Mouse (Mus musculus) liver, embryonic 13.5 days (tissue): ENCODE results near the gene 4930469K13Rik. TPM values are rescaled to one million over a fixed set of nuclear protein-coding genes. Genes with fewer than 3 reads are reported as not detected.

ENCODE experiments used
- ATAC-seq: fragments of 200-750 bp; cut with Nextera tagmentation; 2 replicates; pipeline ENCODE4 v1.8.0; 2017; ENCODE audit warnings: low read depth, mild to moderate bottlenecking, moderate number of reproducible peaks, moderate library complexity
- DNase-seq: peaks from one replicate; pipeline ENCODE4 v3.0.0; 2022
- H3K27ac ChIP-seq: fragments of 300-500 bp; sonication (generic); 2 replicates; pipeline ENCODE4 v1.5.1; 2015; ENCODE audit warnings: moderate library complexity, mild to moderate bottlenecking, inconsistent platforms
- H3K27me3 ChIP-seq: fragments of 300-500 bp; sonication (generic); 2 replicates; pipeline ENCODE4 v1.6.1; 2015; ENCODE audit warnings: mild to moderate bottlenecking, inconsistent platforms
- H3K36me3 ChIP-seq: fragments of 300-500 bp; sonication (generic); 2 replicates; pipeline ENCODE4 v1.6.1; 2015; ENCODE audit warnings: mild to moderate bottlenecking, inconsistent platforms
- H3K4me1 ChIP-seq: fragments of 300-500 bp; sonication (generic); replicated peaks from 2 replicates; pipeline ENCODE4 v1.6.1; 2015; ENCODE audit warnings: inconsistent platforms
- H3K4me2 ChIP-seq: fragments of 300-500 bp; sonication (generic); 2 replicates; pipeline ENCODE4 v1.6.1; 2015; ENCODE audit warnings: inconsistent platforms, mild to moderate bottlenecking, moderate library complexity
- H3K4me3 ChIP-seq: fragments of 300-500 bp; sonication (generic); replicated peaks from 2 replicates; pipeline ENCODE4 v1.5.1; 2015; ENCODE audit warnings: mild to moderate bottlenecking, inconsistent platforms
- H3K9ac ChIP-seq: fragments of 300-500 bp; sonication (generic); 2 replicates; pipeline ENCODE4 v1.6.1; 2015; ENCODE audit warnings: mild to moderate bottlenecking, inconsistent platforms
- H3K9me3 ChIP-seq: fragments of 300-500 bp; sonication (generic); replicated peaks from 2 replicates; pipeline ENCODE4 v1.6.1; 2016; ENCODE audit warnings: inconsistent platforms
- whole genome bisulfite sequencing: fragments of 180-500 bp; shearing (Covaris S2); methylation state at CpG from one replicate; pipeline ENCODE4 v1.1.7; 2015; ENCODE audit not compliant: insufficient replicate concordance; 5-methylcytosine and 5-hydroxymethylcytosine counted together
- polyA plus RNA-seq: library from polyadenylated mRNA; unstranded; fragments of >200 nt; fragmentation: Nextera tagmentation; extraction: Ambion mirVana; gene quantifications from 2 replicates; pipeline ENCODE4 v1.2.1, GENCODE M21; 2015

The 4930469K13Rik gene
- polyA plus RNA-seq, 1 experiment from 2014 or later = not detected

DNA sequence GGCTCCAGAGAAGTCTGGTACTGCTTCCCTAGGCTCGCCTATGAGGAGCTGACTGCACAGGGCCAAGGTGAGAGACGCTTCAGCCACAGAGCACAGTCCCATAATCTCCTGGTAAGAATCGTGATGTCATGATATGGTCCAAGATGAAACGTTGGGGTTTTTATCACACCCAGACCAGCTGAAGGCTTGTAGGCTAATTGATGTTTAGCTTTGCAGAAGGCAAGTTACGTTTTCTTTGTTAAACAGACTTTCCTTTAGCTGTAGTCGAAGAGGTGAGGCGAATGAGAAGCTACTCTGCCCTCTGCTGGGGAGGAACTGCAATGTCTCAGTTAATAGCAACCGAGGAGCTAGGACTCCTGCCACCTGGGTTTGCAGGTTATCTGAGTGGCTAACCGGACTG is 89.7 kb downstream of the 4930469K13Rik start:
- ATAC-seq (peak; percentile 63), DNase-seq (peak; percentile 46)
- no peaks in the 10 kb centered on the region for H3K9me3 ChIP-seq
- H3K4me1 ChIP-seq = peaks cover 15% of the 10 kb centered on the region
- no peaks in the 10 kb centered on the region for H3K36me3 ChIP-seq
- H3K4me2 ChIP-seq = peak overlapping the region; percentile 63
- no peaks in the 10 kb centered on the region for H3K27me3 ChIP-seq
- peak overlapping the region; percentile 21 for H3K4me3 ChIP-seq
- H3K9ac ChIP-seq = peak overlapping the region; percentile 46
- WGBS = 8% methylated on average over 9 of the region's 9 CpGs
- H3K27ac ChIP-seq = peak overlapping the region; percentile 68

- Histone ChIP-seq H3K4me2 (peak overlapping the region; percentile 63), H3K4me1 (peaks cover 15% of the 10 kb centered on the region), H3K9me3 (no peaks in the 10 kb centered on the region), H3K27me3 (no peaks in the 10 kb centered on the region), H3K36me3 (no peaks in the 10 kb centered on the region), H3K9ac (peak overlapping the region; percentile 46), H3K27ac (peak overlapping the region; percentile 68), H3K4me3 (peak overlapping the region; percentile 21)
- DNase-seq (peak; percentile 16), ATAC-seq (peak; percentile 52)
- WGBS = 13% methylated on average over 11 of the region's 11 CpGs
These were observed 90.1 kb downstream of the 4930469K13Rik start for GRCm38 (mm10) chr11:34008214-34008613.

- peaks cover 15% of the 10 kb centered on the region for H3K4me1 ChIP-seq
- no peak overlapping the region for H3K27ac ChIP-seq
- 51% methylated on average over 2 of the region's 2 CpGs for WGBS
- no peak for ATAC-seq
- H3K36me3 ChIP-seq = no peaks in the 10 kb centered on the region
- no peak for DNase-seq
- no peaks in the 10 kb centered on the region for H3K9me3 ChIP-seq
- H3K27me3 ChIP-seq = no peaks in the 10 kb centered on the region
- H3K4me3 ChIP-seq = no peak overlapping the region
- H3K4me2 ChIP-seq = peak overlapping the region; percentile 63
- H3K9ac ChIP-seq = no peak overlapping the region
These were observed 90.7 kb downstream of the 4930469K13Rik start for GRCm38 (mm10) chr11:34007616-34008015.

GRCm38 (mm10) chr11:34002593-34002965 is 95.8 kb downstream of the 4930469K13Rik start:
- DNase-seq (no peak), ATAC-seq (no peak)
- Histone ChIP-seq H3K9me3 (no peaks in the 10 kb centered on the region), H3K27me3 (no peaks in the 10 kb centered on the region), H3K36me3 (no peaks in the 10 kb centered on the region), H3K4me2 (no peak overlapping the region), H3K9ac (no peak overlapping the region), H3K4me3 (no peak overlapping the region), H3K27ac (no peak overlapping the region), H3K4me1 (no peaks in the 10 kb centered on the region)
- WGBS = 56% methylated on average over 5 of the region's 5 CpGs

GRCm38 (mm10) chr11:34001938-34002592 is 96.3 kb downstream of the 4930469K13Rik start:
- WGBS = 2% methylated on average over 5 of the region's 5 CpGs
- no peak overlapping the region for H3K9ac ChIP-seq
- H3K27ac ChIP-seq = no peak overlapping the region
- H3K4me1 ChIP-seq = no peaks in the 10 kb centered on the region
- no peaks in the 10 kb centered on the region for H3K9me3 ChIP-seq
- no peak for DNase-seq
- no peak overlapping the region for H3K4me3 ChIP-seq
- H3K27me3 ChIP-seq = no peaks in the 10 kb centered on the region
- H3K4me2 ChIP-seq = no peak overlapping the region
- no peak for ATAC-seq
- H3K36me3 ChIP-seq = no peaks in the 10 kb centered on the region

- Histone ChIP-seq H3K27ac (no peak overlapping the region), H3K4me2 (no peak overlapping the region), H3K4me3 (no peak overlapping the region), H3K9ac (no peak overlapping the region), H3K27me3 (no peaks in the 10 kb centered on the region), H3K4me1 (no peaks in the 10 kb centered on the region), H3K36me3 (no peaks in the 10 kb centered on the region), H3K9me3 (no peaks in the 10 kb centered on the region)
- WGBS = 41% methylated on average over 3 of the region's 3 CpGs
- DNase-seq (no peak), ATAC-seq (no peak)
These were observed 97.9 kb downstream of the 4930469K13Rik start for GRCm38 (mm10) chr11:34000416-34000815.

DNA sequence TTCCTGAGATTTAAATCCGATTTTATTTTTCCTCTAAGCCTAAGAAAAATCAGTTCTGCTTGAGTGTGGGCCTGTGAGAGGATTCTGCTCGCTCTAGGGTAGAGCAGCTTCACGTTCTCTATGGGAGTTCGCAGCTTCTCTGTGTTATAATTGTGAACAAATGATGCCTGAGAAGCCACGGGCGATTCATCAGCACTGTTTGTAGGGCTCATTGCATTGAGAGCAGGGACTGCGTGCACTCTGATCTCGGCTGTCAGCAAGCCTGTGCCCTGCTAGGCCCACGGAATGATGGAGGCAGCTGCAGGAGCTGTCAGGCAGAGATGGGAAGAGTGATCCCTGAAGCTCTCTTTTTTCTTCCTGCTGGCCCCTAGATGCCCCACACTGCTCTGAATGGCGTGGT is 100.1 kb downstream of the 4930469K13Rik start:
- no peak overlapping the region for H3K4me3 ChIP-seq
- H3K9ac ChIP-seq = no peak overlapping the region
- H3K36me3 ChIP-seq = no peaks in the 10 kb centered on the region
- no peaks in the 10 kb centered on the region for H3K9me3 ChIP-seq
- no peak overlapping the region for H3K4me2 ChIP-seq
- ATAC-seq (no peak), DNase-seq (no peak)
- H3K4me1 ChIP-seq = peaks cover 11% of the 10 kb centered on the region; the same call in 1 of the 2 replicates
- 0 out of 2 replicates have a peak, but pooled peaks cover 2% of the 10 kb centered on the region for H3K27me3 ChIP-seq
- WGBS = 58% methylated on average over 10 of the region's 10 CpGs
- no peak overlapping the region for H3K27ac ChIP-seq

DNA sequence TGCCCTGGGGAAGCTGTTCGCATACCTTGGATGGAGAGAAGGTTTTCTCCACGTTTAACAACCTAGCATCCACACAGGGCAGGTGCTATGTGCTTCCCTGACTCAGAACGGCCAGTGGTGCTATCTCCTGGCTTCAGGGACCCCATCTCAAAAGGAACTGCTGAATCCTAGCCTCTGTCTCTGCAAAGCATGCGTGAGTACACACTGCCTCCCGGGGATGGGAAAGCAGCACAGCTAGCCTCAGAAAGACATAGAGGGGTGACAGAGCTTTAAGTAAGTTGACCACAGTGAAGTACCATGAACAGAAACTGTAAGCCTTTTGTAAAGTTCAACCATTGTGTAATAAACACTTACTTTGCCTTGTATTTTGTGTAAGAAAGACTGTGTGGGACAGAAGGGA is 104.9 kb downstream of the 4930469K13Rik start:
- Histone ChIP-seq H3K27me3 (0 out of 2 replicates have a peak, but pooled peaks cover 8% of the 10 kb centered on the region), H3K36me3 (no peaks in the 10 kb centered on the region), H3K9ac (no peak overlapping the region), H3K4me2 (no peak overlapping the region), H3K9me3 (no peaks in the 10 kb centered on the region), H3K27ac (no peak overlapping the region), H3K4me1 (peaks cover 19% of the 10 kb centered on the region; the same call in 1 of the 2 replicates), H3K4me3 (no peak overlapping the region)
- WGBS = 48% methylated on average over 5 of the region's 5 CpGs
- DNase-seq = no peak
- no peak for ATAC-seq

- H3K9me3 ChIP-seq = no peaks in the 10 kb centered on the region
- H3K27me3 ChIP-seq = 0 out of 2 replicates have a peak, but pooled peaks cover 8% of the 10 kb centered on the region
- H3K27ac ChIP-seq = no peak within 1 kb of the TSS
- H3K9ac ChIP-seq = no peak within 1 kb of the TSS
- no peak within 1 kb of the TSS for H3K4me3 ChIP-seq
- 30% methylated on average over 12 of the region's 12 CpGs for WGBS
- no peak within 1 kb of the TSS for H3K4me2 ChIP-seq
- peaks cover 19% of the 10 kb centered on the region; the same call in 1 of the 2 replicates for H3K4me1 ChIP-seq
- ATAC-seq (no peak), DNase-seq (no peak)
- H3K36me3 ChIP-seq = no peaks in the 10 kb centered on the region
These were observed 105.4 kb downstream of the 4930469K13Rik start, which contains the start of gene Kcnip1 for GRCm38 (mm10) chr11:33992938-33993337. TSS of gene Kcnip1 (minus strand) at chr11:33993152.

- Histone ChIP-seq H3K4me3 (no peak overlapping the region), H3K27ac (no peak overlapping the region), H3K27me3 (0 out of 2 replicates have a peak, but pooled peaks cover 8% of the 10 kb centered on the region), H3K36me3 (no peaks in the 10 kb centered on the region), H3K9me3 (no peaks in the 10 kb centered on the region), H3K9ac (no peak overlapping the region), H3K4me2 (no peak overlapping the region), H3K4me1 (peaks cover 19% of the 10 kb centered on the region; the same call in 1 of the 2 replicates)
- DNase-seq (no peak), ATAC-seq (peak; percentile 69)
- 52% methylated on average over 5 of the region's 5 CpGs for WGBS
These were observed 108.4 kb downstream of the 4930469K13Rik start for GRCm38 (mm10) chr11:33990002-33990401.

- H3K9me3 ChIP-seq = no peaks in the 10 kb centered on the region
- H3K9ac ChIP-seq = no peak overlapping the region
- no peaks in the 10 kb centered on the region for H3K36me3 ChIP-seq
- no peak overlapping the region for H3K4me3 ChIP-seq
- 0 out of 2 replicates have a peak, but pooled peaks cover 4% of the 10 kb centered on the region for H3K4me1 ChIP-seq
- H3K27me3 ChIP-seq = no peaks in the 10 kb centered on the region
- 32% methylated on average over 2 of the region's 2 CpGs for WGBS
- no peak overlapping the region for H3K27ac ChIP-seq
- H3K4me2 ChIP-seq = no peak overlapping the region
- DNase-seq (no peak), ATAC-seq (no peak)
These were observed 111.8 kb downstream of the 4930469K13Rik start for GRCm38 (mm10) chr11:33986525-33986924.

DNA sequence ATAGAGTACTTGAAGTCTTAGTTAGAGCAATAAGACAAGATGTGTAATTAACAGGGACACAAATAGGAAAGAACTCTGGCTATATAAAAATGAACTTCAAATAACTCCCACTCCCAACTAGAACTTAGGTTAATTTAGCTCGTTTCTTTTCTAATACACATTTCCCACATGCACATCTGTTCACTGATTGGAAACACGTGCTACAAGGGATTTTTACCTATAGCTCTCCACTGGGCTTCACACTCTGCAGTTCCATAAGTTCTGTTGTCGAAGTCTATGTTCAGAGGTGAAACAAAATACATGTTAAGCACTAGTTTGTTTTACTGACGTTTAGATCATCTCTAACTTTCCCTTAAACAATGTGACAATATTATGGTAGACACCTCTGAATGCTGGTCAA is 118.2 kb downstream of the 4930469K13Rik start:
- Histone ChIP-seq H3K36me3 (no peaks in the 10 kb centered on the region), H3K27ac (no peak overlapping the region)

More for the DNA sequence above, 118.2 kb downstream of the 4930469K13Rik start:
- no peak overlapping the region for H3K4me2 ChIP-seq
- no peak for ATAC-seq
- H3K27me3 ChIP-seq = no peaks in the 10 kb centered on the region
- no peaks in the 10 kb centered on the region for H3K9me3 ChIP-seq
- DNase-seq = no peak
- H3K4me1 ChIP-seq = no peaks in the 10 kb centered on the region
- H3K4me3 ChIP-seq = no peak overlapping the region
- H3K9ac ChIP-seq = no peak overlapping the region
- 47% methylated on average over 4 of the region's 4 CpGs for WGBS
